Mouse (Mus musculus) intestine, embryonic 16.5 days (tissue): ENCODE measurements at regions not wholly inside any gene's neighbourhood (a gene's known extent, or its start where the extent isn't known, plus 50 kb on each side); places are given as distances from the start of the nearest gene placed in this dataset. TPM values are rescaled to one million over a fixed set of nuclear protein-coding genes. Genes with fewer than 3 reads are reported as not detected.

ENCODE experiments used
- ATAC-seq: fragments of 200-750 bp; cut with Nextera tagmentation; 2 replicates; pipeline ENCODE4 v1.8.0; 2017; ENCODE audit warnings: moderate TSS enrichment, moderate library complexity
- H3K27ac ChIP-seq: fragments of 300-500 bp; sonication (generic); 2 replicates; pipeline ENCODE4 v1.5.1; 2014; ENCODE audit warnings: mild to moderate bottlenecking, low read length
- H3K27me3 ChIP-seq: fragments of 300-500 bp; sonication (generic); replicated peaks from 2 replicates; pipeline ENCODE4 v1.6.1; 2014; ENCODE audit warnings: low read length, control low read depth, mixed read lengths; ENCODE audit not compliant: control insufficient read depth, insufficient read depth
- H3K36me3 ChIP-seq: fragments of 300-500 bp; sonication (generic); 2 replicates; pipeline ENCODE4 v1.6.1; 2014; ENCODE audit warnings: low read length, control low read depth; ENCODE audit not compliant: control insufficient read depth, insufficient read depth
- H3K4me1 ChIP-seq: fragments of 300-500 bp; sonication (generic); 2 replicates; pipeline ENCODE4 v1.6.1; 2014; ENCODE audit warnings: low read length, control low read depth, mixed read lengths; ENCODE audit not compliant: control insufficient read depth, insufficient read depth
- H3K4me2 ChIP-seq: fragments of 300-500 bp; sonication (generic); 2 replicates; pipeline ENCODE4 v1.6.1; 2014; ENCODE audit warnings: low read depth, low read length, control low read depth
- H3K4me3 ChIP-seq: fragments of 300-500 bp; sonication (generic); 2 replicates; pipeline ENCODE4 v1.5.1; 2014; ENCODE audit warnings: mild to moderate bottlenecking, low read length
- H3K9ac ChIP-seq: fragments of 300-500 bp; sonication (generic); 2 replicates; pipeline ENCODE4 v1.6.1; 2014; ENCODE audit warnings: low read depth, low read length
- H3K9me3 ChIP-seq: fragments of 300-500 bp; sonication (generic); 2 replicates; pipeline ENCODE4 v1.6.1; 2016; ENCODE audit warnings: low read length, control low read depth; ENCODE audit not compliant: control insufficient read depth
- WGBS: fragments of 180-500 bp; shearing (Covaris S2); extraction: QIAGEN DNeasy Blood & Tissue Kit; methylation state at CpG from one replicate; pipeline ENCODE4 v1.1.7; 2014; 5-methylcytosine and 5-hydroxymethylcytosine counted together
- microRNA-seq: library from miRNA; unstranded; fragments of <30 nt; microRNA quantifications from one replicate; pipeline ENCODE4, GENCODE M21; 2016

DNA sequence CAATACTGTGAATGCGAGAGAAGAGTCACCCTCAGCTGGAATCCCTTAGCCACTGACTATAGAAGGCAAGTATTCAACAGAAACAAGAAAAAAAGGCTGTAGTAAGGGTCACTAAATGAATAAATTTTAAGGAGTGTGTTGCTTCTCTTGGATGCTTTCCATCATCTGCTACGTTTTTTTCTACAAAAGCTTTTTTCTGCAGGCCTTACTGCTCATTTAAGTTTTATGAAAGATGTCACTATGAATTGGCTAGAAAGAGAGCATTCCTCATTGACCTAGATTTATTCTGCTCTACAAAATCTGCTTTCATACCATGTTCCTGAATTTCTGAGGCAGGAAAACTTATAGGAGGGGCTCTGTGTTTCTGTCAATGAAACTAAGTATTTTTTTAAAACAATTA lies 59.2 kb upstream of the Sema3e start:
- WGBS, result 73% methylated on average over 2 of the region's 2 CpGs
- Histone ChIP-seq H3K4me3 (no peak overlapping the region), H3K27me3 (no peaks in the 10 kb centered on the region), H3K27ac (no peak overlapping the region), H3K9ac (no peak overlapping the region), H3K9me3 (no peaks in the 10 kb centered on the region), H3K36me3 (no peaks in the 10 kb centered on the region), H3K4me1 (no peaks in the 10 kb centered on the region), H3K4me2 (no peak overlapping the region)
- no peak for ATAC-seq

DNA sequence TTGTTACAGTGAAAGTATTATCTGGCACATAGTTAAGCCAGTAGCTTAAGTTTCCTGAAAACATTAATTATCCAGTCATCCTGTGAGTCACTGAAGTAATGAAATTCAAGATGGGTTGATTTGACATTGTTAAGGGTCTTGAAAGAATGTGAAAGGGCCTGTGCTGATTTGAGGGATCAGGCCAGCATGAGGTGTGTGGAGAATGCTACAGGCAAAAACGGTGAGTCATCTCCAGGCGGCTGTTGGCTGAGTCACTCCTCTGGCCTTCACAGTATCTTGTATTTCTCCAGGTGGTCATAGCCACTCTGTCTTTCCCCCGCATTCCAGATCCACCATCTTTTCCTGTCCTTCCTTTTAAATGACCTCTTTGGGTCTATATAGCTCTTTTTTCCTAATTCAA lies 50.4 kb upstream of the Sema3e start:
- no peak overlapping the region for H3K27ac ChIP-seq
- no peaks in the 10 kb centered on the region for H3K9me3 ChIP-seq
- 54% methylated on average over 3 of the region's 3 CpGs for WGBS
- no peak for ATAC-seq
- no peak overlapping the region for H3K4me3 ChIP-seq
- H3K4me2 ChIP-seq, result no peak overlapping the region
- H3K27me3 ChIP-seq, result no peaks in the 10 kb centered on the region
- no peaks in the 10 kb centered on the region for H3K4me1 ChIP-seq
- no peak overlapping the region for H3K9ac ChIP-seq
- H3K36me3 ChIP-seq, result no peaks in the 10 kb centered on the region

Small RNA genes lying in the stretch of these regions (microRNA-seq; reads per million reads assigned to microRNA genes)
- gene Gm24054, result not detected
